Mouse (Mus musculus) hindbrain, embryonic 16.5 days (tissue): ENCODE results near the gene Grcc10. TPM values are rescaled to one million over a fixed set of nuclear protein-coding genes. Genes with fewer than 3 reads are reported as not detected.

Experiments used
- ATAC-seq: fragments of 200-750 bp; cut with Nextera tagmentation; 2 replicates; pipeline ENCODE4 v1.8.0; 2017; ENCODE audit warnings: moderate TSS enrichment, moderate library complexity
- H3K27ac ChIP-seq: fragments of 300-500 bp; sonication (generic); 2 replicates; pipeline ENCODE4 v1.5.1; 2014; ENCODE audit warnings: low read depth, mild to moderate bottlenecking, control low read depth, low read length, moderate library complexity
- H3K27me3 ChIP-seq: fragments of 300-500 bp; sonication (generic); replicated peaks from 2 replicates; pipeline ENCODE4 v1.6.1; 2014; ENCODE audit warnings: low read length; ENCODE audit not compliant: control insufficient read depth, insufficient read depth
- H3K36me3 ChIP-seq: fragments of 300-500 bp; sonication (generic); 2 replicates; pipeline ENCODE4 v1.6.1; 2014; ENCODE audit warnings: mild to moderate bottlenecking, low read length, moderate library complexity, mixed read lengths; ENCODE audit not compliant: control insufficient read depth, insufficient read depth
- H3K4me1 ChIP-seq: fragments of 300-500 bp; sonication (generic); 2 replicates; pipeline ENCODE4 v1.6.1; 2014; ENCODE audit warnings: low read depth, low read length; ENCODE audit not compliant: control insufficient read depth, insufficient read depth
- H3K4me2 ChIP-seq: fragments of 300-500 bp; sonication (generic); 2 replicates; pipeline ENCODE4 v1.6.1; 2014; ENCODE audit warnings: mild to moderate bottlenecking, low read length, control low read depth, moderate library complexity
- H3K4me3 ChIP-seq: fragments of 300-500 bp; sonication (generic); 2 replicates; pipeline ENCODE4 v1.5.1; 2014; ENCODE audit warnings: mild to moderate bottlenecking, low read length, control low read depth, moderate library complexity
- H3K9ac ChIP-seq: fragments of 300-500 bp; sonication (generic); 2 replicates; pipeline ENCODE4 v1.6.1; 2014; ENCODE audit warnings: low read depth, mild to moderate bottlenecking, control low read depth, low read length, moderate library complexity
- H3K9me3 ChIP-seq: fragments of 300-500 bp; sonication (generic); 2 replicates; pipeline ENCODE4 v1.6.1; 2014; ENCODE audit warnings: mild to moderate bottlenecking, low read length, moderate library complexity; ENCODE audit not compliant: control insufficient read depth
- WGBS: fragments of 180-500 bp; shearing (Covaris S2); extraction: QIAGEN DNeasy Blood & Tissue Kit; methylation state at CpG from one replicate; pipeline ENCODE4 v1.1.7; 2014; 5-methylcytosine and 5-hydroxymethylcytosine counted together
- polyA plus RNA-seq: library from polyadenylated mRNA; unstranded; fragments of >200 nt; fragmentation: Nextera tagmentation; extraction: Ambion mirVana; gene quantifications from 2 replicates; pipeline ENCODE4 v1.2.1, GENCODE M21; 2015

Grcc10 gene
- 587 and 645 TPM in 2 replicates for polyA plus RNA-seq

- peaks cover 30% of the 10 kb centered on the region for H3K4me1 ChIP-seq
- H3K36me3 ChIP-seq = peaks cover 18% of the 10 kb centered on the region
- no peaks in the 10 kb centered on the region for H3K9me3 ChIP-seq
- H3K27me3 ChIP-seq = no peaks in the 10 kb centered on the region
- under 1% methylated on average over 41 of the region's 41 CpGs for WGBS
- H3K9ac ChIP-seq = peak within 1 kb of the TSS; percentile 92
- peak within 1 kb of the TSS; percentile 96 for H3K27ac ChIP-seq
- peak within 1 kb of the TSS; percentile 65 for H3K4me3 ChIP-seq
- peak within 1 kb of the TSS; percentile 76 for H3K4me2 ChIP-seq
- peak; percentile 79 for ATAC-seq
These were observed at the start of gene Grcc10 for GRCm38 (mm10) chr6:124740888-124741761. Gene Grcc10, minus strand, starts transcription at chr6:124741374.

- 72% methylated on average over 4 of the region's 4 CpGs for WGBS
- Histone ChIP-seq H3K4me1 (no peaks in the 10 kb centered on the region; the same call in 1 of the 2 replicates), H3K4me3 (no peak overlapping the region), H3K9me3 (no peaks in the 10 kb centered on the region), H3K4me2 (no peak overlapping the region), H3K9ac (no peak overlapping the region), H3K36me3 (no peaks in the 10 kb centered on the region), H3K27me3 (no peaks in the 10 kb centered on the region), H3K27ac (no peak overlapping the region)
- ATAC-seq = no peak
These were observed 48.9 kb upstream of the Grcc10 start for GRCm38 (mm10) chr6:124790121-124790520.

GRCm38 (mm10) chr6:124789519-124789918, 48.3 kb upstream of the Grcc10 start:
- Histone ChIP-seq H3K4me2 (no peak overlapping the region), H3K27ac (no peak overlapping the region), H3K27me3 (no peaks in the 10 kb centered on the region), H3K4me3 (no peak overlapping the region), H3K9ac (no peak overlapping the region), H3K36me3 (no peaks in the 10 kb centered on the region), H3K4me1 (no peaks in the 10 kb centered on the region; the same call in 1 of the 2 replicates), H3K9me3 (no peaks in the 10 kb centered on the region)
- ATAC-seq = no peak
- WGBS = 81% methylated on average over 4 of the region's 4 CpGs

GRCm38 (mm10) chr6:124787722-124788121, 46.5 kb upstream of the Grcc10 start:
- H3K9ac ChIP-seq = no peak overlapping the region
- H3K27ac ChIP-seq = no peak overlapping the region
- no peaks in the 10 kb centered on the region for H3K27me3 ChIP-seq
- no peaks in the 10 kb centered on the region for H3K9me3 ChIP-seq
- no peaks in the 10 kb centered on the region; the same call in 1 of the 2 replicates for H3K4me1 ChIP-seq
- H3K4me2 ChIP-seq = no peak overlapping the region
- no peak overlapping the region for H3K4me3 ChIP-seq
- no peak for ATAC-seq
- 79% methylated on average over 10 of the region's 10 CpGs for WGBS
- H3K36me3 ChIP-seq = no peaks in the 10 kb centered on the region

- Histone ChIP-seq H3K9ac (no peak overlapping the region), H3K4me1 (no peaks in the 10 kb centered on the region; the same call in 1 of the 2 replicates), H3K4me3 (no peak overlapping the region), H3K9me3 (no peaks in the 10 kb centered on the region), H3K4me2 (no peak overlapping the region), H3K36me3 (no peaks in the 10 kb centered on the region), H3K27ac (no peak overlapping the region), H3K27me3 (no peaks in the 10 kb centered on the region)
- ATAC-seq = no peak
- WGBS = 46% methylated on average over 8 of the region's 8 CpGs
These were observed 45.7 kb upstream of the Grcc10 start for GRCm38 (mm10) chr6:124786756-124787420.

GRCm38 (mm10) chr6:124782436-124782835, 41.3 kb upstream of the Grcc10 start:
- no peak for ATAC-seq
- H3K4me2 ChIP-seq = no peak overlapping the region

GRCm38 (mm10) chr6:124780917-124781316, 39.7 kb upstream of the Grcc10 start:
- peaks cover 8% of the 10 kb centered on the region for H3K4me1 ChIP-seq
- H3K27me3 ChIP-seq = no peaks in the 10 kb centered on the region
- H3K4me3 ChIP-seq = no peak overlapping the region
- H3K36me3 ChIP-seq = no peaks in the 10 kb centered on the region
- WGBS = 87% methylated on average over 7 of the region's 7 CpGs
- no peak overlapping the region for H3K4me2 ChIP-seq
- ATAC-seq = no peak
- no peak overlapping the region for H3K27ac ChIP-seq
- no peak overlapping the region for H3K9ac ChIP-seq
- H3K9me3 ChIP-seq = no peaks in the 10 kb centered on the region

More at GRCm38 (mm10) chr6:124782436-124782835, 41.3 kb upstream of the Grcc10 start:
- 15% methylated on average over 6 of the region's 6 CpGs for WGBS
- Histone ChIP-seq H3K4me1 (peaks cover 8% of the 10 kb centered on the region), H3K27ac (no peak overlapping the region), H3K9me3 (no peaks in the 10 kb centered on the region), H3K36me3 (no peaks in the 10 kb centered on the region), H3K9ac (no peak overlapping the region), H3K4me3 (no peak overlapping the region), H3K27me3 (no peaks in the 10 kb centered on the region)

GRCm38 (mm10) chr6:124779984-124780416, 38.8 kb upstream of the Grcc10 start:
- Histone ChIP-seq H3K4me2 (peak overlapping the region; percentile 62), H3K36me3 (no peaks in the 10 kb centered on the region), H3K4me1 (peaks cover 8% of the 10 kb centered on the region), H3K9me3 (no peaks in the 10 kb centered on the region), H3K4me3 (peak overlapping the region; percentile 40), H3K27ac (no peak overlapping the region), H3K9ac (peak overlapping the region; percentile 39; the same call in 1 of the 2 replicates), H3K27me3 (no peaks in the 10 kb centered on the region)
- WGBS = 4% methylated on average over 10 of the region's 10 CpGs
- peak; percentile 60; the same call in 1 of the 2 replicates for ATAC-seq
